Mouse (Mus musculus) E14TG2a.4 (cell line): ENCODE results near the gene Tlx3.

Experiments
- CTCF ChIP-seq: conservative IDR thresholded peaks from 2 replicates; pipeline ENCODE4 v1.5.1; 2014; ENCODE audit warnings: low read length
- NANOG ChIP-seq: IDR thresholded peaks from 2 replicates; pipeline ENCODE4 v1.6.1; 2014; ENCODE audit warnings: borderline replicate concordance, low read length, mixed read lengths
- POU5F1 ChIP-seq: IDR thresholded peaks from 2 replicates; pipeline ENCODE4 v1.6.1; 2014; ENCODE audit warnings: low read length, borderline replicate concordance

DNA sequence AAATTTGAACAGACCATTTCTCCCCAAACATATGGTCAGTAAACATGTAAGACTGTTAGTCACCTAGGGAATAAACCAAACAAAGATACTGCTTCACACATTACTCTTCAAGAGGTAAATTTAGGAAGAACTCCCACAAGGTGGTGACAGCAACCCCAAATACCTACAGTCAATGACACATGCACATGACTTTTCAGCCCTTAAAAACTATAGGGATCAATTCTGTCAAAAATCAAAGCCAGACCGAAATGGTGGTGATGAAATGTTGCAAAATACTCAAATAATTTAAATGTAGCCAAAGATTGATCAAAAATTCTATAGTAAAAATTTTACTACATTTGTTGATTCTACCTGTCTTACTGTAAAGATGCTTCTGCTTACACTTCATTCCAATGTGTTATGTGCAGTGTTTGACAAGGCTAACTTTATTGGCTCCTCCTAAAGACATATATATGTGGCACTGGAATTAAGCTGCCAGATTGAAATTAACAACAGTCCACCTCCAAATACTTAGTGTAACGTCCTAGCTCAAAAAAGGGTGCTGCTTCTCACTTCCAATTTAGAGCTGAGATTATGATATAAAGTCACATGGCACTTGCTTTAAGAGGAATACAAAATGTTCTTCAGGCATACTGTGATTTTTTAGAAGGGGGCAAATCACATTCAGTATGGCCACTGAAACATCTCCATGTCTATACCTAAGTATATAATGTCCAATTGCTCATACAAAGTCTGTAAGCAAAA is 45.8 kb downstream of the Tlx3 start:
- TF ChIP-seq CTCF = no peak
- no peak for TF ChIP-seq POU5F1
- no peak for TF ChIP-seq NANOG
